Mouse (Mus musculus) embryonic fibroblast, embryonic 13.5 days (primary cell): Measurements from ENCODE around the gene Khdc4.

ENCODE experiments used
- CTCF ChIP-seq: IDR thresholded peaks from 2 replicates; pipeline ENCODE4 v1.5.1; 2011; ENCODE audit warnings: mild to moderate bottlenecking, control low read depth, low read length, moderate library complexity, borderline replicate concordance; ENCODE audit not compliant: insufficient read depth
- POLR2A ChIP-seq: IDR thresholded peaks from 2 replicates; pipeline ENCODE4 v1.6.1; 2011; ENCODE audit warnings: low read depth, mild to moderate bottlenecking, control low read depth, low read length, moderate library complexity

DNA sequence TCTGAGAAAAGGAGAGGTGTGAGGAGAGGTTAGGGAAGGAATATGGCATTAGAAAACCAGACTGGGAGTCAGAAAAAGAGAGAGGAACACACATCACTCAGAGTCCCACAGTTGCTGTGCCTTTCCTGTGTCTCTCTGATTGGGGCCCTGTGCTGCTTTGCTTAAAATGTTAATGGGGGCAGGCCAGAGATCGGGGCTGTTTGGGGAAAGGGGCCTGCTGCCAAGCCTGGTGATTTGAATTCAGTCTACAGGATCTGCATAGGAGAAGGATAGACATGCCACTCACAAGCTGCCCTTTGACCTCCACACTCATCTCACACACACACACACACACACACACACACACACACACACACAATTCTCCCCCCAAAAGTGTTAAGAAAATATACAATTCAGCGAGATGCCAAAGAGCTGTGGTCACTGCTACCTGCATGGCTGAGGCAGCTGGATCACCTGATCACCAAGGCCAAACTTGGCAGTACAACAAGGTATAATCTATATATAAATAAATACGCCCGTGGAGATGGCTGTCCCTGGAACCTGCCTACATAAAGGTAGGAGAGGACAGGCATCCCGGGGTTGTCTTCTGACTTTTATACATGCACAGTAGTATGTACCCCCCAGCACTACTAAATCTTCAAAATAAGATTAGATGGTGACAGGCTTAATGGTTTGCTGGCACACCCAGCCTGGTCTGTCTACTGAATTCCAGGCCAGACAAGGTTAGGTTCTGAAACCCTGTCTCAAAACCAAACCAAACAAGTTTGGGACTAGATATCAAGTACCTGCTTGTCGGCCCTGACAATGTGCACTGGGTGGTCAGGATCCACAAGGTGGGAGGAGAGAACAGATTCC is 31.9 kb upstream of the Khdc4 start:
- TF ChIP-seq POLR2A (no peak), CTCF (no peak)
